ENCODE assay signal across 13 mouse cellular contexts in genomic region chr5:100350907-100351456, GRCm38 (mm10).
A peak's percentile ranks its signal among the peaks of the same experiment; 100 is the strongest.
DNase-seq lines count a peak whose midpoint lies in the region; ATAC-seq lines count a peak whose summit lies in the region.
"Had no signal": no experiment of that assay in that cellular context is flagged by ENCODE, and none has a peak within 500 bp of the region (broad histone marks: within the 10 kb centered on the region; RNA-seq: fewer than 3 reads in every experiment).

No protein-coding gene starts in this region.

- ATAC-seq in kidney, embryonic 15.5 days (replicated peaks; ENCODE audit: low FRiP score): peak; percentile 62
- ATAC-seq in kidney, embryonic 16.5 days (ENCODE audit: low FRiP score, low TSS enrichment): no peak; the same call in 1 of the 2 replicates
- ATAC-seq in embryonic facial prominence, embryonic 13.5 days (ENCODE audit: insufficient number of reproducible peaks, insufficient read depth, low FRiP score, low TSS enrichment, low read depth): peak; percentile 20; the same call in 1 of the 2 replicates
- ATAC-seq in hindbrain, embryonic 12.5 days (ENCODE audit: low FRiP score): peak; percentile 62
- ATAC-seq in midbrain, embryonic 14.5 days (ENCODE audit: low FRiP score, low TSS enrichment): peak; percentile 52
- ATAC-seq in intestine, embryonic 15.5 days: no peak
- ATAC-seq: CD4-positive, CD25-positive, alpha-beta regulatory T cell, adult 4 months had no signal

- H3K27me3 ChIP-seq in kidney, embryonic 15.5 days: no peaks in the 10 kb centered on the region
- H3K27me3 ChIP-seq in kidney, embryonic 16.5 days (ENCODE audit: insufficient read depth, low read length): no peaks in the 10 kb centered on the region
- H3K27me3 ChIP-seq in embryonic facial prominence, embryonic 13.5 days: no peaks in the 10 kb centered on the region
- no peaks in the 10 kb centered on the region for H3K27me3 ChIP-seq in hindbrain, embryonic 12.5 days
- H3K27me3 ChIP-seq in midbrain, embryonic 14.5 days (ENCODE audit: control insufficient read depth, insufficient read depth, low read length): no peaks in the 10 kb centered on the region
- no peaks in the 10 kb centered on the region for H3K27me3 ChIP-seq in intestine, embryonic 15.5 days (replicated peaks)
- H3K27me3 ChIP-seq: heart, embryonic 15.5 days had no signal

- H3K9me3 ChIP-seq in kidney, embryonic 15.5 days (replicated peaks): no peaks in the 10 kb centered on the region
- no peaks in the 10 kb centered on the region for H3K9me3 ChIP-seq in kidney, embryonic 16.5 days (ENCODE audit: low read length)
- no peaks in the 10 kb centered on the region for H3K9me3 ChIP-seq in embryonic facial prominence, embryonic 13.5 days
- no peaks in the 10 kb centered on the region for H3K9me3 ChIP-seq in hindbrain, embryonic 12.5 days (replicated peaks)
- no peaks in the 10 kb centered on the region for H3K9me3 ChIP-seq in midbrain, embryonic 14.5 days (ENCODE audit: control insufficient read depth, low read length)
- no peaks in the 10 kb centered on the region for H3K9me3 ChIP-seq in intestine, embryonic 15.5 days
- H3K9me3 ChIP-seq: heart, embryonic 15.5 days had no signal

- no peak overlapping the region for H3K27ac ChIP-seq in kidney, embryonic 15.5 days
- no peak overlapping the region for H3K27ac ChIP-seq in kidney, embryonic 16.5 days (ENCODE audit: low read length)
- H3K27ac ChIP-seq in embryonic facial prominence, embryonic 13.5 days: no peak overlapping the region
- no peak overlapping the region for H3K27ac ChIP-seq in hindbrain, embryonic 12.5 days
- H3K27ac ChIP-seq in midbrain, embryonic 14.5 days (replicated peaks; ENCODE audit: low read depth, low read length): no peak overlapping the region
- no peak overlapping the region for H3K27ac ChIP-seq in intestine, embryonic 15.5 days
- H3K27ac ChIP-seq: heart, embryonic 15.5 days; kidney, postnatal 0 days; left cerebral cortex, adult 2 months had no signal

- H3K4me1 ChIP-seq in kidney, embryonic 15.5 days: no peaks in the 10 kb centered on the region; the same call in 1 of the 2 replicates
- H3K4me1 ChIP-seq in kidney, embryonic 16.5 days (ENCODE audit: insufficient read depth, low read length): peaks cover 5% of the 10 kb centered on the region; the same call in 1 of the 2 replicates
- peaks cover 10% of the 10 kb centered on the region for H3K4me1 ChIP-seq in embryonic facial prominence, embryonic 13.5 days
- H3K4me1 ChIP-seq in hindbrain, embryonic 12.5 days: peaks cover 11% of the 10 kb centered on the region
- H3K4me1 ChIP-seq in midbrain, embryonic 14.5 days (ENCODE audit: control insufficient read depth, insufficient read depth, low read length): 0 out of 2 replicates have a peak, but pooled peaks cover 3% of the 10 kb centered on the region
- H3K4me1 ChIP-seq in intestine, embryonic 15.5 days (replicated peaks): peaks cover 7% of the 10 kb centered on the region; the same call in 1 of the 2 replicates

- DNase-seq in midbrain, embryonic 14.5 days: no peak
- no peak for DNase-seq in Muller cell, postnatal 12 days (ENCODE audit: inconsistent ontology term)
- DNase-seq in heart, postnatal 4 days: no peak
- DNase-seq: lung, postnatal 14 days had no signal

- 98% methylated on average over 8 of the region's 8 CpGs for WGBS in kidney, embryonic 15.5 days
- WGBS in kidney, embryonic 16.5 days: 95% methylated on average over 8 of the region's 8 CpGs
- 93% methylated on average over 8 of the region's 8 CpGs for WGBS in embryonic facial prominence, embryonic 13.5 days
- WGBS in hindbrain, embryonic 12.5 days: 94% methylated on average over 8 of the region's 8 CpGs
- 97% methylated on average over 8 of the region's 8 CpGs for WGBS in midbrain, embryonic 14.5 days
- 95% methylated on average over 8 of the region's 8 CpGs for whole genome bisulfite sequencing in intestine, embryonic 15.5 days

- no peak overlapping the region for H3K9ac ChIP-seq in kidney, embryonic 15.5 days
- H3K9ac ChIP-seq in kidney, embryonic 16.5 days (replicated peaks; ENCODE audit: low read length): no peak overlapping the region
- H3K9ac ChIP-seq in embryonic facial prominence, embryonic 13.5 days: no peak overlapping the region
- no peak overlapping the region for H3K9ac ChIP-seq in hindbrain, embryonic 12.5 days
- no peak overlapping the region for H3K9ac ChIP-seq in midbrain, embryonic 14.5 days (replicated peaks; ENCODE audit: low read length)
- H3K9ac ChIP-seq in intestine, embryonic 15.5 days: no peak overlapping the region
- H3K9ac ChIP-seq: heart, embryonic 15.5 days had no signal

- H3K36me3 ChIP-seq in kidney, embryonic 15.5 days: no peaks in the 10 kb centered on the region
- H3K36me3 ChIP-seq in kidney, embryonic 16.5 days (ENCODE audit: insufficient read depth, low read length): no peaks in the 10 kb centered on the region
- H3K36me3 ChIP-seq in embryonic facial prominence, embryonic 13.5 days: no peaks in the 10 kb centered on the region
- no peaks in the 10 kb centered on the region for H3K36me3 ChIP-seq in hindbrain, embryonic 12.5 days
- no peaks in the 10 kb centered on the region for H3K36me3 ChIP-seq in midbrain, embryonic 14.5 days (ENCODE audit: control insufficient read depth, insufficient read depth, low read length)
- no peaks in the 10 kb centered on the region for H3K36me3 ChIP-seq in intestine, embryonic 15.5 days
- H3K36me3 ChIP-seq: heart, embryonic 15.5 days had no signal

- no peak overlapping the region for H3K4me3 ChIP-seq in kidney, embryonic 15.5 days (replicated peaks)
- no peak overlapping the region for H3K4me3 ChIP-seq in kidney, embryonic 16.5 days (ENCODE audit: low read length)
- H3K4me3 ChIP-seq in embryonic facial prominence, embryonic 13.5 days: no peak overlapping the region
- no peak overlapping the region for H3K4me3 ChIP-seq in hindbrain, embryonic 12.5 days
- H3K4me3 ChIP-seq in midbrain, embryonic 14.5 days (replicated peaks; ENCODE audit: low read depth, low read length): no peak overlapping the region
- no peak overlapping the region for H3K4me3 ChIP-seq in intestine, embryonic 15.5 days (replicated peaks)
- H3K4me3 ChIP-seq: heart, embryonic 15.5 days; left cerebral cortex, adult 2 months had no signal

- no peak overlapping the region for H3K4me2 ChIP-seq in kidney, embryonic 15.5 days
- no peak overlapping the region for H3K4me2 ChIP-seq in kidney, embryonic 16.5 days (replicated peaks; ENCODE audit: low read depth, low read length)
- no peak overlapping the region for H3K4me2 ChIP-seq in embryonic facial prominence, embryonic 13.5 days
- no peak overlapping the region for H3K4me2 ChIP-seq in hindbrain, embryonic 12.5 days (replicated peaks)
- no peak overlapping the region for H3K4me2 ChIP-seq in midbrain, embryonic 14.5 days (ENCODE audit: low read length)
- H3K4me2 ChIP-seq in intestine, embryonic 15.5 days (replicated peaks): no peak overlapping the region
- H3K4me2 ChIP-seq: heart, embryonic 15.5 days had no signal

Comparison
In these comparisons a context has a peak if more than half of its experiments do, and no peak if none do; other contexts are left out.
1. ATAC-seq: peak in kidney, embryonic 15.5 days (single experiment), embryonic facial prominence, embryonic 13.5 days (single experiment), hindbrain, embryonic 12.5 days (single experiment) and midbrain, embryonic 14.5 days (single experiment); none in kidney, embryonic 16.5 days (single experiment) and intestine, embryonic 15.5 days (single experiment).